Mouse (Mus musculus) right cerebral cortex, postnatal 25 days (tissue): Measurements from ENCODE around the gene Zfp280d.

ENCODE experiments used
- DNase-seq: peaks from one replicate; pipeline ENCODE4 v3.0.0; 2022

The Zfp280d gene

GRCm38 (mm10) chr9:72274677-72275076 lies at the start of gene Zfp280d:
Zfp280d (plus strand) TSS chr9:72274860.
- peak; percentile 91 for DNase-seq

GRCm38 (mm10) chr9:72226536-72226935 lies 48.1 kb upstream of the Zfp280d start:
- no peak for DNase-seq

DNA sequence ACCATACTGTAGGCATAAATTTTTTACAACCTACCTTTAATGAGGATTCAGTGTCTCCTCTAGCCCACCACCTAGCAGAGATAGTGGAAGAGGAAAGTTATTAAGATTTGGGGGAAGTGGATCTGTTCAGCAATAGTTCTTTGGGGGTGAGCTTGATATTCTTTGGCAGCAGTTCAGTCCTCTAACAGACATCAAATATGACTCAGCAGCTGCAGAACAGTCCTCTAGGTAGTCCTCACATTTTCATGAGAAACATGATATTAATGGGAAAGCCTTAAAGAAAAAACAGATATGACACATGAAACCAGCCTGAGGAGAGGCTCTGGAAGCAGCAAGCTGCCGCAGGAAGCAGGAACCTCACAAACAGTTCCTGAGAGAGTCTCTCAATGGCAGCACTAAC lies 22.0 kb upstream of the Zfp280d start:
- no peak for DNase-seq

- DNase-seq, result no peak
Observed at GRCm38 (mm10) chr9:72255227-72255626, 19.4 kb upstream of the Zfp280d start.

- DNase-seq, result no peak
Observed at GRCm38 (mm10) chr9:72256646-72257045, 18.0 kb upstream of the Zfp280d start.

DNA sequence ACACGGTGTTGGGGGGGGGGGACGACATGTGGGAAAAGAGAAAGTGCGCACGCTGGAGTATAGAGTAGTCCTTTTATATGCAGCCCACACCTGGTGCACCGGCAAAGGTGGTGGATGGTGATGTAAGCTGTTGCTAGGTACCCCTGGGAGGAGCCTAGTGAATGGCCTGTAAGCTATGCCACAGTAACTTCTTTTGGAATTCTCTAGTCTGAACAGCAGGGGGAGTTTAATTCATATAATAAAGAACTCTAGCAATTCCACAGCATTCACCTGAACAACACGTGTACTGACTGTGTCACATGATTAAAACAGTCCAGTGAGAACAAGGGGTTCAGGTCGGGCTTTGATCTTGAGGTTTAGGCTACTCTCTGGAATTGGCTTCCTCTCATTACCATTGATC lies 14.3 kb upstream of the Zfp280d start:
- DNase-seq, result no peak

- no peak for DNase-seq
Observed at GRCm38 (mm10) chr9:72264859-72265258, 9.8 kb upstream of the Zfp280d start.

- peak; percentile 5 for DNase-seq
Observed at GRCm38 (mm10) chr9:72270146-72270545, 4.5 kb upstream of the Zfp280d start.

- DNase-seq, result no peak
Observed at GRCm38 (mm10) chr9:72273646-72274410, 832 bp upstream of the Zfp280d start.

DNA sequence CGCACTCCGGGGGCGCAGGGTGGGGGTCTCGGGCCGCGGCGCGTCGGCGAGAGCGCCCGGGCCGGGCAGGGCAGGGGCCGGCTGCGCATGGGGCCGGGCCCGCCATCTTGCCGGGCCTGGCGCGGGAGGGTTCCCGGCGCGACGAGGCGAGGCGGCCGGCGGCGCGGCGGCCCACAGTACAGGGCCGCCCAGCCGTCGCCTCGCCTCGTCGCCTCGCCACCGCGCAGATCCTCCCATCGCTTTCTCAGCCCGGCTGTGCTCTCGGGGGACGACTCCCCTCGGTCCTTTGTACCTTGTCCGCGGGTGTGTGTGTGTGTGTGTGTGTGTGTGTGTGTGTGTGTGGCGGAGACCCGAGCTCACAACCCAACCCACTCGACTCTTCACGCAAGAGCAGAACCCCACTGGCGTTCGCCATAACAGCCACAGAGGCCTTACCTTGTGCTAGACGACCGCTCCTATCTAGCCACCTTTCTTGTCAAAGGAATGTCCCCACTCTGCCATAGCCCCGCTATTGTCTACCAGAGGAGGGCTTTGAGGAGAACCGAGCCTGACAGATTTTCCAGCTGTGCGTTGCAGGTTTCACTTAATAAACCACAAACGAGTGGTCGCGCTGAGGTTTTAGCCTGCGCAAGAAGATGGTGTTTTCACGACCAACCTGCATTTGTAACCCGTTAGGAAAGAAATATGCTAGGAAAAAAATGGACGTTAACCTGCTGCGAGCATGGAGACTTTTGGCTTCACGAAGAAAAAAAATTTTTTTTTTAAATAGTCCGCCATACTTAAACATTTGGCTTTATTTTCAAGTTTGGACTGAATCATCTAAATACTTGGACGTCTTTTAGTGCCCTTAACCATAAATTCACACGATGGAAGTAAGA lies 680 bp downstream of the Zfp280d start:
- DNase-seq, result peak; percentile 65

DNA sequence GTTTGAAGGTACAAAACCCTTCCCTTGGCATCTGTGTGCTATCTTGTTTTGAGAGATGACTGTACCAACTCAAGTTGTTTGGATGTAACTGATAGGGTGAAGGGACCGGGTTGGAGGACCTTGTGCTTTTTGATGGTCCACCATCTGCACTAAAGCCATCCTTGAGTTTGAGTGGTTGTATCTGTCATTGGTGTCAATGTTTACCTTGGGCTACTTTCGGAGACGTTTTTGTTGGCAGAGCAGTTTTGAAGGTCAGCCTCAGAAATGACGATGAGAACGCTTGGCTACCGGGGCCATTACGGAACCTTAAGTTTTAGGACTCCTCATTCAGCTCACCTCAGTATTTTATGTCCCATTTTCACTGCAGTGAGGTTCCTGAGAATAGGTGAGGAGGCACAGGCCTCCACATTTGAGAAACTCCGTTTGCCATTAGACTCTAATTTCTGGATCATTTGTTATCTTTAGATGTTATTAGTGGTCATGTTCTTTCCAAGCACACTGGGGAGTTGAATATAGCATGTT lies 1.4 kb downstream of the Zfp280d start:
- DNase-seq, result peak; percentile 6

DNA sequence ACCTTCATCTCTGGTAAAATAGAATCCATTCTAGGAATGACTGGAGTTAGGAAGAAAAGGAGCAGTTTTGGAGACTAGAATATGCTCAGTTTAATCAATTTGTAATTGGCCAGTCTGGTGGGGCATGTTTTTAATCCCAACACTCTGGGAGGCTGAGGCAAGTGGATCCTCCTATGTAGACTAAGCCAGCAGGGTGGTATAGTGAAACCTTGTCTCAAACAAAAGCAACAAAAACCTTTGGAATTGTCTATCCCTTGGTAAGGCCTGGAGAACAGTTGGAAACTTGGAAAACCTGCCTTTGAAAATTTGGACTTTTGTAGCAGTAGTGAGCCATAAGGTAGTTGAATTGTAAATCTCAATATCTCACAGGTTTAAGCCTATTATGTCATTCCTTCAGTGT lies 2.3 kb downstream of the Zfp280d start:
- DNase-seq, result no peak

GRCm38 (mm10) chr9:72279943-72280342 lies 5.3 kb downstream of the Zfp280d start:
- DNase-seq, result no peak

DNA sequence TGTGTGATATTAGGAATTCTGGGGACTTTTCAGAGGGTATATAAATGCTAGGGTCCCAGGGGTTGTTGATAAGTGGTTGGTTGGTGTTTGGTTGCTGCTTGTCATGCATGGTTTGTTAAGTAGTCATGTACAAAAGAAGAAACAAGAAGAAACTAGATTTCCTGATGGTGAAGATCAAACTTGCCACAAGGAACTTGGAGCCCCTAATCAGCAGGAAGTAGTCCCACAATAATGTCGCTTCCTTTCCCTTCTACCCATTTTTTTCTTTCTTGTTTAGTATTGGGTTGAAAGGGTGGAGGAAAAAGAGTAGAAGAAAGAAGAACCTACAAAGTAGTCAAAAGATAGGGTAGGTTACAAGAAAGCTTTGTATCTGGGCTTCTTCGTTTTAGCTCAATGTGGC lies 13.0 kb downstream of the Zfp280d start:
- DNase-seq, result no peak

GRCm38 (mm10) chr9:72288210-72288609 lies 13.6 kb downstream of the Zfp280d start:
- no peak for DNase-seq

GRCm38 (mm10) chr9:72289094-72289493 lies 14.4 kb downstream of the Zfp280d start:
- no peak for DNase-seq

DNA sequence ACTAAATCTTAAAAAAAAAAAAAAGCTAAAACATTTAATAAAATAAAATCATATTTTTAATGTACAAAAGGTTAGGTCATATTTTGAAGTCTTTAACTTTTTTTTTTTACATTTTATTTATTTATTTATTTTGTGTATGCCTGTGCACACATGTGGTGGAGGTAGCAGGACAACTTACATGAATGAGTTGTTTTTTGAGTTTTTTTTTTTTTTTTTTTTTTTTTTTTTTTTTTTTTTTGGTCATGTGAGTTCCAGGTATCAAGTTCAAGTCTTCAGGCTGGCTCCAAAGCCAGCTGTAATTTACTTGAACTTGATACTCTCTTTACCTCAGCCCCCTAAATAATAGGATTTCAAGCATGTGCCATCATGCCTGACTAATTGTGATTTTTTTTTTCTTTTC lies 19.4 kb downstream of the Zfp280d start:
- DNase-seq, result no peak

DNA sequence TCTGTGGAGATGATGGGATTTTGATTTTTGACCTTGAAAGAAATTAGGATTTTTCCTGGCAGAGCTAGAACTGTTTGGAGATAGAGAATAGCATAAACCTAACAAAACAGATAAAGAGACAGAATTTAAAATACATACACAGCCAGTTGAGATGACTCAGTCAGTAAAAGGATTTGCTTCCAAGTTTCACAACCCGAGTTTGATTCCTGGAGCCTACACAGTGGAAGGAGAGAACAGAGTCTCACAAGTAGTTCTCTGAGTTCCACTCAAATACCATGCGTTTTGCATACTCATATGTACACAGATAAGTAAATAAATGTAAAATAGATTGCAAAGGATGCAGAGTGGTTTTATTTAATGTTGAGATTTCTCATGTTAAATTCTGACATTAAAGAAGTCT lies 35.1 kb downstream of the Zfp280d start:
- DNase-seq, result no peak

GRCm38 (mm10) chr9:72333221-72333620 lies 58.6 kb downstream of the Zfp280d start:
- no peak for DNase-seq

- DNase-seq, result no peak
Observed at GRCm38 (mm10) chr9:72336069-72336468, 61.4 kb downstream of the Zfp280d start.

DNA sequence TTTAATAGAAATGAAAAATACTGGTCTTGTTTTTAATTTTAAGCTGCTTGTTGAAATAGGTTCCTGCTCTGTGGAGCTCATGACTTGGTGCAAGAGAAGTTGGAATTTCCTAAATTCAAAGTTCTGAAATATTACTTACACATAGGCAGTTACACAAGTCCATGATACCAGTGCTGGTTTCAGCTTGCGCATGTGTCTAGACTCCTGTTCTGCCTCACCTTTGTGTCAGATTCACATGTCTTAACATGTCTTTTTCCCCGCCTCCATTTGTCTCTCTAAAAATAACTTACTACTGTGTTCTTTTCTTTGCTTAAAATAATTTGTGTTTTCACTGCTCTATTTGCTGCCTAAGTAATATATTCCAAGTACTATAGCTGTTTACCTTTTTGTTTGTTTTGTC lies 64.5 kb downstream of the Zfp280d start:
- DNase-seq, result no peak

GRCm38 (mm10) chr9:72343844-72344243 lies 69.2 kb downstream of the Zfp280d start:
- no peak for DNase-seq

DNA sequence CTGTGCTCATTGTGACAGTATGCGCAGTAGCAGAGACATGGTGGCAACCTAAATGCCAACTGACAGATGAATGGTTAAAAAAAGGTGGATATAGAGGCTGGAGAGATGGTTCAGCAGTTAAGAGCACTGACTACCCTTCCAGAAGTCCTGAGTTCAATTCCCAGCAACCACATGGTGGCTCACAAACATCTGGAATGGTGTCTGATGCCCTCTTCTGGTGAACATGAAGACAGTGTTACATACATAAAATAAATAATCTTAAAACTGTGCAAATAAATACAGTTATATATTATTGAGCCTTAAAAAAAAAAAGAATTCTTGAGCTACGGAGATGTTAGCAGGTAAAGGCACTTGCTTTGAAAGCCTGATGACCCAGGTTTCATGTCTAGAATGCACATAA lies 97.7 kb downstream of the Zfp280d start:
- DNase-seq, result no peak

- no peak for DNase-seq
Observed at GRCm38 (mm10) chr9:72374074-72374473, 99.4 kb downstream of the Zfp280d start.
